Mouse (Mus musculus) frontal cortex, postnatal 25 days (tissue): ENCODE measurements around the gene Frmd3.
A peak's percentile ranks its signal among the peaks of the same experiment; 100 is the strongest.
"Not testable (repeated sequence)": the region's sequence is repeated elsewhere in the genome, so short reads cannot be mapped to it uniquely, and the experiment has no call there.

Source experiments
- DNase-seq, 2 experiments: peaks; one replicate each; pipeline ENCODE4 v3.0.0; 2022; ENCODE audit warnings: low spot score in 2 of 2

The Frmd3 gene

DNA sequence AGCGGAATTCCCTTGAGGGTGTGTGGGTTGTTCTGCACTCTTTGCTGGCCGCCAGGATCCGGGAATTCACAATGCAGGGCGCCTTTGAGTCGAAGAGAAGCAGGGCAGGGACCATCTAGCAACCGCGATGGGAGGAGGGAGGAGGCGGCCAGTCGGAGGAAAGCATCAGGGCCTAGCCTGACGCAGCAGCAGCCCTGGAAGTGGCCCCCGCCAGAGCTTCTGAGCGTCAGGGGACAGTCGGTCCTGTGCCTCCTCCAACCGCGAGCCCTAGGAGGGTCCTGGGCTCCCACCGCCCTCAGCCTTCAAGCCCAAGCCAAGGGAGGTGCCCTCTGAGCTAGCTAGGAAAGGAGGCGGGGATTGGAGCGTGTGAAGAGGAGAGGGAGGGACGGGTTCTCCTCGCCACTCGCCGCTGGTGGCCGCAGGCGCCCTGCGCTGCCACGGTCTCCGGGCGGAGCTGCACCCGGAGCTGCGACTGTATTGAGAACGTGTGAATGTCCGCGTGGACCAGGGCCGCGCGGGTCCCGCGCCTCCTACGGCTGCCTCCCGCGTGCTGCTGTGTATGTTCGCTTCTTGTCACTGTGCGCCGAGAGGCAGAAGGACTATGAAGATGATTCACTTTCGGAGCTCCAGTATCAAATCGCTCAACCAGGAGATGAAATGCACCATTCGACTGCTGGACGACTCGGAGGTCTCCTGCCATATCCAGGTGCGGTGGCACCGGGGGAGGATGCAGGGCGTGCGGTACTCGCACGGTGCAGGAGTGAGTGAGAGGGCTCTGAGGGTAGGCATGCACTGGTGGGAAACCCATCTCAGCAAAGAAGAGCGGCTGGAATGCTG, at the start of gene Frmd3:
TSS of gene Frmd3 (plus strand) at position 232 of the 837 bp plus-strand sequence.
- DNase-seq: peak; percentile 53 to 59

DNA sequence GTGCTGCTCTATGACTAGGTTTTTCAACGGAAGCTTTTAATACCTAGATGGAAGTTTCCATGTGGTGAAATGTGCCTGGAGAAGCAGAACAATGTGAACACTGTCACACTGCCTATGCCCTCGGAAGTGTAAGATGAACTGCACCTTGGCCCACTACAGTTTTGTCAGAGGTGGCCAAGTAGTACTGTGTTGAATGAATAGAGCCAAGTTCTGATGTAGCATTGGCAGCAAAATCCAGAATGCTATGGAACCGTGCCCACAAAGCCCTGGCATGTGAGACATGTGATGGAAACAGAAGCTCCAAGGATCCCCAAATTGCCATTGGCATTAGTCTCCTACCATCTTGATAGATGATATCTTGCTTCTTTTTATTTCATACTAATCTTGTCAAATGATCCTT, 32.8 kb upstream of the Frmd3 start:
- no peak for DNase-seq

DNA sequence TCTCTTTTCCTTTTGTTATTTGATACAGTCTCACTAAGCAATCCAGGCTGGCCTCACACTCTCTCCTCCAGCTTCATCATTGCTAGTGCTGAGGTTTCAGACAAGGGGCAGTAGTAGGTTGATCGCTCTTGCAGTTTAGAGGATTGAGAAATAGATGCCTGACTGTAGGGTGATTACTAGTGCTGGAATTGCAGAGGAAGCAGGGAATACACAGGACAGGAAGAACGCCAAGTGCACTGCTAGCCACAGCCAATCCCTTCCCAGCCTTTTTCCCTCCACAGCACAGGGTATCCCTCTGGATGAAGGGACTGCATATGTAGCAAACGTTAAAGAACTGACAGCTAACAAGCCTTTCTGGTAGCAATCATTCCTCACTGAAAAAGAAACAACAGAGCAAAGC, 965 bp upstream of the Frmd3 start:
- DNase-seq: no peak

DNA sequence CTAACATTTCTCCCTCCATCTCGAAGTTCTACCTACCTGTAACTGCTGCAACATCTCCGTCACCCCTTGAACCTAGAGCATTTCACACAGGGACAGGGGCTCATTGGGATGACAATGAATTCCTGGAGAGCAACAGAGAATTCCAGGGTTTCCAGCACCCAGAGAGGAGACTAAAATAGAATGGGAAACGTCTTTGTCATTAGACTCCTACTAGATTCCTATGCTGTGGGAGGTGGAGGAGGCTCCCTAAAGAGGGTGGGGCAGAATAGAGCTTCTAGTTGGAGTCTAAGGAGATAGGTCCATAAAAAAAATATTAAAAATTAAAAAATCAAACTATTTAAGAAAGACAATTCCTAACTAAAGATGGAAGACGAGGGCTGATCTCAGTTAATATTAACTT, 542 bp upstream of the Frmd3 start:
- no peak for DNase-seq

DNA sequence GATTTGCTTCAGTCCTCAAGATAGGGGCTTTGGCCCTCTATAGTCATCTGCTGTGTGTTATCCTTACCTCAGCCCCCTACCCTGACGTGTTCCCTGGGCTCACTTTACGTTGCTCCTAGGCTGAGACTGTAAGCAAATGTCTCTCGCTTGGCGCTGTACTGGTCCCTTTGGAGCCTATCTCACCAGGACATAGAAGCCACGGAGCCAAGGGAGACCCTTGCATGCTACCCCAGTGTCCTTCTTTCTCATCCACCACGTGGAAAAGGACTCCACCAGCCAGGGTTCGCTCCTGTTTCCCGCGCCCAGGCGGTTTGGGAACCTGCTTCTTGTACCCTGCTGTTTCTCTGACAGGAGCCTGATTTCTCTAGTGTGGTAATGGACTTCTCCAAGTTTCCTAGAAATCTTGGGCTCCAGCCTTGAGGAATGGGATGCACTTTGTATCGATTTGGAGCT, 832 bp downstream of the Frmd3 start:
- peak; percentile 13 to 21 for DNase-seq

DNA sequence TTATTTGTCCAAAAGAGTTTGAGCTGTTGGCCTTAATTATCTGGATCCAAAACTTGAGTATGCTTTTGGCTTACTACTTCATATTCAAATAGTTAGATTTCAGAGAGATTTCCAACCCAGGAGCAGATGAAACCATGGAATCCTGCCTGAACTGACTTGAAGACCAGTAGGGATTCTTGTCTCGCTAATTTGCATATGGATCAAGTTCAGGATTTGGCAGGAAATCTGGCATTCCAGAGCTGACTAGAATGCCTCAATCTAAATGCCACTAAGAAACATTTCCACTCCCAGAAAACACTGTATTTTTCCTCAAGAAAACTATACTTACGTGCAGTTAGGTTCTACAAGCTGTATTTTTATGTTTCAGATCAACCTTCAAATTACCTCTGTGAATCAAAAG, 6.8 kb downstream of the Frmd3 start:
- DNase-seq: no peak

DNA sequence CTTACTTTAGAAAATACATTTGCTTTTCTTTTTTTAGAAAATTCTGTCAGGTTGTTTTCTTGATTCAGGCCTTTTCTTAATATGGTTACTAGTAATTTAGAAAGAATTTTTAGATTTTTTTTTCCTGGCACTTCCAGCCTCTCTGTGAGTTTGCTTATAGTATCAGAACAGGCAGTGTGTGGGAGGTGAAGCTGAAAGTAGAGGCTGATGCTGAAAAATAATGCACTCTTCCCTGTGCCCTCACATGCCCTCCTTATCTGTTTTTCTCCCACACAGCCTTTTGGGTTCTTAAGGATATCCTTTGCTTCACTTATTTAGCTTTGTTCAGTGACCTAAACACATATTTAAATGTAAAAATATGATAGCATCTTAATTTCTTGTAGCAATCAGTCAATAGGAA, 30.0 kb downstream of the Frmd3 start:
- no peak for DNase-seq

DNA sequence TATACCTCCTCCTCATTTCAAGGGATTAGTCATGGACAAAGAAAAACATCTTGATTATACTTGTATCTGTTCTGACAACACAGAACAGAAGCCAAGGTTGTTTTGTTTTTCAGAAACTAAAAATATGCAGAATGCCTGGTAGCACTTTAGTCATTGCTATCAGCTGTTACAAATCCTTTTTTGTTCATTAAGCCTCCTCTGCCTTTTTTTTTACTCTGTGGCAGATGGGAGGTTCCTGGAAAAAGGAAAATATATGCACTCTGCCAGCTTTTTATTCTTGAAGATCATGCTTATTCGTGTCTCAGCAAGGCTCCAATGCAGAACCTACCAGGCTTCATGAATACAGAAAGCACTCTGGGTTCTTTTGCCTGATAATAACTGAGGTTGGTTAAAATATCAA, 38.5 kb downstream of the Frmd3 start:
- DNase-seq: no peak

DNA sequence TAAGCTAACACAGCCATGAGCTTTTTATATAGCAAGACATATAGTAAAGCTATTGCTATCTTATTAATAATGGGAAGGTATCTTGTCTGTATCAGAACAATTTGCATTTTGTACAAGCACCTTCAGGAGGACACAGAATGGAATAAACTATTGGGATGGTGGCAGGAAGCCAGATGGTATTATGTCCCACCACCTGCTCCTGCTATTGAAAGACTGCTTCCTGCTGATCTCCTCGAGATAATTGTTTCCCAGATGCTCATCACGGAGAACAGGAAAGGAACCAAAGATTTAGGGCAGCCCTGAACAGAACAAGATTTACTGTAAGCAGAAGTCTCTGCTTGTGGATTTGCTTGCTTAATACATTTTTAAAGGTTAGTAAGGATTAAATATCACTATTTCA, 63.5 kb downstream of the Frmd3 start:
- no peak for DNase-seq

DNA sequence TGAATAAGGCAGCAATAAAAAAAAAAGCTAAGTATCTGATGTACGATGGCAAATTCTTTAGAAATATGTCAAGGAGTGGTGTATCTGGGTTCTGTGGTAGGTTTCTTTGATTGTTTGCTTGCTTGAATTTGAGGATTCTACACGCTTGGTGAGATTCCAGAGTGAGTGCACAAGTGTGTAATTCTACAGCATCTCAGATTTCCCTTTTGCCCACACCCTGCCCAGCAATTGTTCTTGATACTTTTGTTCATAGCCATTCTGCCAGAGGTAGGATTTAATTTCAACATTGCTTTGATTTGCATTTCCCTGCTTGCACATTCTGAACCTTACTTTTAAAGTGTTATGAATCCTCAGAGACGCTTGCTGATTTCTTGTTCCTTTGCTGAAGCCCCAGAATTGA, 97.6 kb downstream of the Frmd3 start:
- no peak for DNase-seq

DNA sequence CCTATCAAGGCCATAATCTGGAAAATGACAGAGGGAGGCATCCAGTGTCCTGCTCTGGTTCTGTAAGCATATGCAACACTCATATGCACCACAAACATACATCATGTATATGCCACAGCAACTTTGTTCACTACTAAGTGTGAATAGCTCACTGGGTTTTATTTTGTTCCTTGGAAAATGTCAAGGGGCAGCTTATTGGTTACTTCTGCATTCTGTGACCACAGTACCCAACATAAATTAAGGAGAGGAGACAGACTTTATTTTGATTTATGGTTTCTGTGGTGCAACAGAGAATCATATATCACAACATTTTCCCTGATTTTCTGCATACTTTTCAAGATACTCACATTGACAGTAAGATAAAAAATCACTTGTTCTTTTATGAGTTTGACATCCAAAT, 178.3 kb downstream of the Frmd3 start:
- DNase-seq: no peak

DNA sequence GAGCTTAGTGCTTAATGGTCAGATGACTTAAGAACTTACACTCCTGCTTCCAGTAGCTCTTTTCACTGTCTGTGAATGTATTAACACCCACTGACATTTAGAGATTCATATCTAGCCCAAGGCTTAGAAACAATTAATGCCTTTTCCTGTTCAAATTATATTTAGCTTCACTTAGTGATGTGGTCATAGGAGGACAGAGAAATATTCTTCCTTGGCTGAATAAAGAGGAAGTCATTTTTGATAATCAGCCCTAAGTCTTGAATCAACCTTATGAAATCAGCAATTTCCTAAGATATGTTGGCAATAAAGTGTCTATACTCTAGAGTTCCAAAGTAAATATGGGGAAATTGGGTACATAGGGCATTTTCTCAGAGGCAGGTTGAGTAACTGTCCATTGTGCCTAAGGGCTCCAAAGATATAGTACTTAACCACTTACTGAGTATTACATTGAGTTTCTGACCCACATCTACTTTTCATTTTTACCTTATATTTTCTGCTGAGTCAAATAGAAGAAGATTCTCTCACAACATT, 188.1 kb downstream of the Frmd3 start:
- DNase-seq: no peak

DNA sequence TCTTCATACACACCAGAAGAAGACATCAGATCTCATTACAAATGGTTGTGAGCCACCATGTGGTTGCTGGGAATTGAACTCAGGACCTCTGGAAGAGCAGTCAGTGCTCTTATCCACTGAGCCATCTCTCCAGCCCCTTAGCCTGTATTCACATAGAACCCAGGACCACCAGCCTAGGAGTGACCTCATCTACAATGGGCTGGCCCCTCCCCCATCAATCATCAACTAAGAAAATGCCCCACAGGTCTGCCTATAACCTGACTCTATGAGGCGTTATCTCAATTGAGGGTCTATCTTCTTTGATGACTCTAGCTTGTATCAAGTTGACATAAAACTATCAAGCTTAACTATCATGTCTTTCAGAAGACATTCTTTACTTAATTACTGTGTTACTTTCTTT, 208.5 kb downstream of the Frmd3 start:
- not testable (repeated sequence) for DNase-seq

DNA sequence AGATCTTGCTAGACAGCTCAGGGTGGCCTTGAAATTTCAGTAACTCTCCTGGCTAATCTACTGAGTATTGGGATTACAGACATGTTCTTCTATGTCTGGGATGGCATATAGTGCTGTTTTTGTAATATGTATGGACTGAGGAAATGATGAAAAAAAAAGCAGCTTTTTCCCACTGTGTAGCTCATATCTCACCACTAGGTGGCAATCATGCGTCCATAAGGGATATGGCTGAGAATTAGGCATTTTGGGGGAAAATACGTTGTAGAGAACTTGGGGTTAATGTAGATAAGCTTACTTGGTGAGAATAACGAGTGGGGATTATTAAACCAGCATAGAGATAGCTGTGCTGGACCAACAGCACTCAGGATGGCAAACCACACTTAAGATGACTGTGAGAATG, 209.1 kb downstream of the Frmd3 start:
- no peak for DNase-seq

DNA sequence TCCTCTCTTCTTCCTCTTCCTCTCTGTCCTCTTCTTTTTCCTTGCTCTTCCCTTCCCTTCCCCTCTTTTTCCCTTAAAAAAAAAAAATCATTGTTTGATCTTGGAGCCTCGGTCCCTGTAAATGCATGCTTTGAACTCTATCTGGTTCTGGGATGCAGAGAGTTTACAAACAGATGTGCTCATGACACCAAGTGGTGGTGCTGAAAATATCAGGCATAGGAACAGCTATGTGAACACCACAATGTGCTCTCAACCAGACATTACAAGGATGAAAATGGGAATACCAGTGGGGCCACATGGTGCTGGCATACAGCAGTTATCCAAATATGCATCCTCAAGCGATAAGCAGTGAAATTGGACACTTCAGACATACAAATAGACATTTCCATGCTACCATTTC, 211.0 kb downstream of the Frmd3 start:
- DNase-seq: no peak

DNA sequence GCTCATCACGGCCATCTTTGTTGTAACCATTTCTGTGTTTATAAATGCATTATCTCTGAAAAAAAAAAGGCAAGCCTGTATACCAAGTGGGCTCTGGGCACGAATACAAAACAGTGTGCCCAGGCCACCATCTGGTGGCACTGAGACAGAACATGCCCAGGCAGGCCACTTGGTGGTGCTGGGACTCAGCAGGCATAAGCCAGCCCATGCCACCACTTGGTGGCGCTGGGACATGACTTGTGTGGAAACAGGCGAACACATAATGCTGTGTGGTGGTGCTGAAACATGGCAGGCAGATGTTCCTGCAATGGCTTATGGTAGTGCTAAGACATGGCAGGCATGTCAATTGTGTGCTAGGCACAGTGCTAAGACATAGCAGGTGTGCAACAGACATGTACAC, 217.8 kb downstream of the Frmd3 start:
- no peak for DNase-seq

DNA sequence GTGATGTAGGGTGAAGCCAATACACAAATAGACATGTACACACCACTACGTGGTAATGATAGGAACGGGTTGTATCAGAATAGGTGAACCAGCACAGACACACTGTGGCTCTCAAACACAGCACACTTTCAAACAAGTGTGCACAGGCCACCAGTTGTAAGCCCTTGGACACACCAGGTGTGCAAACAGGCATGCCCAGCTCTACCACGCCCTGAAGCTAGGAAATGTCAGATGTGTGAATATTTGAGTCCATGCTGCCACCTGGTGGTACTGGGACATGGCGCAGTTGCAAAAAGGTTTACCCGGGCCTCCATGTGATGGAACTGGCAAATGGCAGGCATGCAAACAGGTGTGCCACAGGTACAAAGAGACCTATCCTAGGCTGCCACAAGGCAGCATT, 218.2 kb downstream of the Frmd3 start:
- DNase-seq: peak; percentile 34 to 40

DNA sequence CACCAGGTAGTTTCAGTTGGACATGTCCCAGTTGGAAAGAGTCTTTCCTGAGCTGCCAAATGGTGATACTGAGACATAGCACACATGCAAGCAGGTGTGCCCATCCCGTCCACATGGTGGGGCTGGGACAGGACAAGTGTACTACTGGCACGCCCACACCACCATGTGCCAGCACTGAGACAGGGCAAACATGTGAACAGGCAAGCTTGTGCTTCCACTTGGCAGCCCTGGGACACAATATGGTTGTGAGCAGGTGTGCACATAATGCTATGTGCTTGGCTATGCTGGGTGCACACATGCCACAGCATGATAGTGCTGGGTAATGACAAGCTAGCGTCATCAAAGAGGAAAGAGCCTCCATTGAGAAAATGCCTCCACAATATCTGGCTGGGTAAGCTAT, 220.3 kb downstream of the Frmd3 start:
- no peak for DNase-seq

DNA sequence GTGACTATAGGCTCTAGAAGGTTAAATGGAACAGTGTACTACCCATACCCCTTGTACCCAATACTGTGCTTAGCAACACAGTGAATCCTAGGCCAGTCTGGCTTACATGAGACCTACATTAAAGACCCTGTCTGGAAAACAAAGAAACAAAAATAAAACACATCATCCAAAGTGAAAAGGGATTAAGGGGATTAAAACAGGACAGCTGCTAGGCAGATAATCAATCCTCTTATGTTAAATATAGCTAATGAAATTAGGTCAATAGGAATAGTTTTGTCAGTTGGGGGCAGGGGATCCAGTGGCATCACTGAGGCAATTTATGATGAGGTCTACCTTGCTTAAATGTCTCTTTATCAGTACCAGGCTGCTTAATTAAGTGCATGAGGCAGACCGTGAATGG, 228.9 kb downstream of the Frmd3 start, which contains the start of gene Kdm4c:
TSS of gene Kdm4c (plus strand) at position 322 of the 400 bp plus-strand sequence.
- DNase-seq: no peak
